Mouse (Mus musculus) heart, embryonic 14.5 days (tissue): ENCODE data around the gene Hoxd9. TPM values are rescaled to one million over a fixed set of nuclear protein-coding genes. Genes with fewer than 3 reads are reported as not detected.

Experiments
- ATAC-seq: fragments of 200-750 bp; cut with Nextera tagmentation; 2 replicates; pipeline ENCODE4 v1.8.0; 2017; ENCODE audit warnings: low read depth, moderate TSS enrichment; ENCODE audit not compliant: insufficient number of reproducible peaks, insufficient read depth, low FRiP score
- H3K27ac ChIP-seq, 2 experiments: fragments of 200-500 bp in 1 of 2; fragments of 300-500 bp in 1 of 2; sonication (generic) in 1 of 2; replicated peaks in 1 of 2; 2 replicates each; pipeline ENCODE4 v1.5.1; 2012 to 2014; ENCODE audit warnings: low read depth in 2 of 2, low read length in 2 of 2, control low read depth in 1 of 2, mild to moderate bottlenecking in 1 of 2, mixed read lengths in 1 of 2; ENCODE audit not compliant: control insufficient read depth in 1 of 2, insufficient read depth in 1 of 2
- H3K27me3 ChIP-seq: fragments of 300-500 bp; sonication (generic); 2 replicates; pipeline ENCODE4 v1.6.1; 2014; ENCODE audit warnings: mild to moderate bottlenecking, low read length, control low read depth; ENCODE audit not compliant: control insufficient read depth, insufficient read depth
- H3K36me3 ChIP-seq: fragments of 300-500 bp; sonication (generic); 2 replicates; pipeline ENCODE4 v1.6.1; 2014; ENCODE audit warnings: mild to moderate bottlenecking, control low read depth, low read length, mixed read lengths; ENCODE audit not compliant: control insufficient read depth, insufficient read depth
- H3K4me1 ChIP-seq, 2 experiments: fragments of 200-500 bp in 1 of 2; fragments of 300-500 bp in 1 of 2; sonication (generic) in 1 of 2; 2 replicates each; pipeline ENCODE4 v1.6.1; 2012 to 2014; ENCODE audit warnings: low read length in 2 of 2, control low read depth in 1 of 2, mixed read lengths in 1 of 2; ENCODE audit not compliant: control insufficient read depth in 2 of 2, insufficient read depth in 2 of 2
- H3K4me2 ChIP-seq: fragments of 300-500 bp; sonication (generic); 2 replicates; pipeline ENCODE4 v1.6.1; 2014; ENCODE audit warnings: mild to moderate bottlenecking, low read length
- H3K4me3 ChIP-seq, 2 experiments: fragments of 200-500 bp in 1 of 2; fragments of 300-500 bp in 1 of 2; sonication (generic) in 1 of 2; 2 replicates each; pipeline ENCODE4 v1.5.1; 2012 to 2014; ENCODE audit warnings: low read length in 2 of 2, mild to moderate bottlenecking in 2 of 2, control low read depth in 1 of 2, low read depth in 1 of 2, moderate library complexity in 1 of 2; ENCODE audit not compliant: control insufficient read depth in 1 of 2, insufficient read depth in 1 of 2
- H3K9ac ChIP-seq: fragments of 300-500 bp; sonication (generic); 2 replicates; pipeline ENCODE4 v1.6.1; 2014; ENCODE audit warnings: mild to moderate bottlenecking, low read length
- H3K9me3 ChIP-seq: fragments of 300-500 bp; sonication (generic); 2 replicates; pipeline ENCODE4 v1.6.1; 2016; ENCODE audit warnings: low read length, control low read depth; ENCODE audit not compliant: control insufficient read depth
- WGBS: fragments of 180-500 bp; shearing (Covaris S2); extraction: QIAGEN DNeasy Blood & Tissue Kit; methylation state at CpG from one replicate; pipeline ENCODE4 v1.1.7; 2014; 5-methylcytosine and 5-hydroxymethylcytosine counted together
- polyA plus RNA-seq: library from polyadenylated mRNA; unstranded; fragments of >200 nt; fragmentation: Nextera tagmentation; extraction: Ambion mirVana; gene quantifications from 2 replicates; pipeline ENCODE4 v1.2.1, GENCODE M21; 2014

The Hoxd9 gene
- polyA plus RNA-seq, 1 experiment from 2014 or later = 0.22 TPM

DNA sequence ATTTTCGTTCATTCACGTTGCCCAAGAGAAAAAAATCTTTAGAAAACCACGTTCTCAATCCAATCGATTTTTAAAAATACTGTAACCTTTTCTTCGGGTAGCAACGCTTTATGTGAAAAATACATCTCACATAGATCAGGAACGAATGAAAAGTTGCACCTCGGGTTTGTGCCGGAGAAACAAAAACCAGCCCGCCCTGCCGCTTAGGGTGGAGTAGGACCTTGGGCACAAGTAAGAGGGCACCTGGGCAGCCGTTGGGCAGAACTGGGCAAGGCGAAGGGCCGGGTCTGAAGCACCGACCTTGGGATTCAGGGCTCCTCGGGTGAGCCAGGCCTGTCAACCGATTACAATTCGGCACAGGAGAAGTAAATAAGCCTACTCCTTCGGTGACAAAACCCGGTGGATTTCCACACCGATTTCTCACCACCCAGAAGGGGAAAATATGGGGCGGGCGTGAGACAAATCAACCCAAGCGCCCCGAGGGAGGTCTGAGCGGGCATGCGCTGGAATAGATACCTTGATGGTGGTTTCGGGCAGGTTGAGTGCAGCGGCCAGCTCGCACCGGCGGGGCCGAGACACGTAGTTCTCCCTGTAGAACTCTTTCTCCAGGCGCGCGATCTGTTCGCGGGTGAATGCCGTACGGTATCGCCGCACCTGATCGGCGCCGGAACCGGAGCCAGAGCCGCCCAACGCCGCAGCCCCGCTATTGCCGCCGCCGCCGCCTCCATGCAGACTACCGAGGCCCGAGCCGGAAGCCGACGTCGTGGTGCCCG, 40.1 kb upstream of the Hoxd9 start:
- ATAC-seq = no peak
- H3K4me2 ChIP-seq = peak overlapping the region; percentile 27
- 3% methylated on average over 62 of the region's 62 CpGs for WGBS

DNA sequence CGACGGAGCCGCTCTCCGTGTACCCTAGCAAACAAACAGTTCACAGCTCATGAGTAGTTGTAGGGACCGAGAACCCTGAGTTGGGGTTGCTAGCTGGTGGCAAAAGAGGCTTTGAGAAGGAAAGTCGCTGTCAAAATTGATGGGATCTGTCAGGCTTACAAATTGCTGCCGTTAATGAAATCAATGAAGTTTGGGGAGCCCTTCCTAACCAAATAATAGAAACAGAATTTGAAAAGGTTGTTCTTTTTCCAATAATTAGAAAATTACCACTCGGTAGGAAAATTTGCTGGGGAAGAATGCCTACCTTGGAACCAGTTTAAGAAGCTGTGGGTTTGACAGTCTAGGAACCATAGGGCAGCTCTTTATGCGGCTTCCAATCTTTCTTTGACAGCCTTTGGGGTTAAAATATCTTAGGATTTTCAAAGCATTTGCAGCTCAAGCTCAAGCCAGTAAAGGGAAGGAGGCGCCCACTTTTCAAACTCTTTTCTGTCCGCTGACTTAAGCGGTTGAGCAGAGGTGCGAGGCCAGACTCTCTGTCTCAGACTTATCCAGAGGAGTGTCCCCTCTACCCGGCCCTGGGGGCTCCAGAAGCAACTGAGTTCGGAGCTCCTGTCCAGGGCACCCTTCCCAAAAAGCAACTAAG, 39.4 kb upstream of the Hoxd9 start:
- Histone ChIP-seq H3K9me3 (no peaks in the 10 kb centered on the region), H3K27me3 (peaks cover 92% of the 10 kb centered on the region), H3K4me3 (no peak overlapping the region), H3K9ac (no peak overlapping the region), H3K27ac (no peak overlapping the region), H3K4me2 (peak overlapping the region; percentile 27), H3K4me1 (peaks cover 0 to 10% of the 10 kb centered on the region in 2 experiments; a peak in 1 of 4 replicates), H3K36me3 (no peaks in the 10 kb centered on the region)
- under 1% methylated on average over 15 of the region's 15 CpGs for WGBS
- ATAC-seq = no peak

More for the DNA sequence above, 40.1 kb upstream of the Hoxd9 start:
- H3K27ac ChIP-seq = no peak overlapping the region
- H3K4me3 ChIP-seq = no peak overlapping the region
- no peaks in the 10 kb centered on the region for H3K36me3 ChIP-seq
- H3K4me1 ChIP-seq = peaks cover 0 to 10% of the 10 kb centered on the region in 2 experiments; a peak in 1 of 4 replicates
- no peak overlapping the region for H3K9ac ChIP-seq
- H3K9me3 ChIP-seq = no peaks in the 10 kb centered on the region
- H3K27me3 ChIP-seq = peaks cover 88% of the 10 kb centered on the region

DNA sequence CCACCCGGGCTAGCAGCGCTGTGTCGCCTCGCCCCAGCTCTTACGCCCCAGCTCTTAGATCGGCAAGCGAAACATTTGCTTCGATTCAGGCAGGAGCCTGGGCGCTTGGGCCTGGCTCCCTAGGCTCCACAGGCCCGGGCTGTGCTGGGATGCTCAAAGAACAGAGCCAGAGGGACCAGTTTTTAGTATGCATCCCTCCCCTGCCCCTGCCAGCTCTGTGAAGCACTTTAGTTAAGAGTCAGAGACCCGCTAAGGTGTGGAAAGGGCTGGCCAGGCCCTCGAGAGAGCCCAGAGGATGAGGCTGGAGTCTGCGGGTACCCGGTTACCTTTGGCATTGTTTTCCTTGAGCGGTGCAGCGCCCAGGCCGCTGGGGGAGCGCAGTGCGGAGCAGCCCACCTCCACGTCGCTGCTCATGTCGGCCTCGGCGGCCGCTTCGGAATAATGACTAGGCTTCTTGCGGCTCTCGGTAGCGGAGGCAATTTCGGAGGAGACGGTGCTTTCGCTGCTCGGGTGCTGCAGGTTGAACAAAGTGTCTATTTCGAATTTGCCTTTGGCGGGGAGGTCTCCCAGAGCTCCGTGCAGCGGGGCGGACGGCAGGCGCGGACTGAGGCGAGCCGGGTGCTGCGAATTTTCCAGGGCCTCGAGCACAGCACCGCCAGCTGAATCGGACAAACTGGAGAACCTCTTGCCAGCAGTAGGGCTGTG, 38.7 kb upstream of the Hoxd9 start:
- Histone ChIP-seq H3K4me3 (no peak overlapping the region; a peak in 1 of 4 replicates), H3K4me1 (peaks cover 0 to 10% of the 10 kb centered on the region in 2 experiments; a peak in 1 of 4 replicates), H3K27ac (no peak overlapping the region), H3K27me3 (peaks cover 96% of the 10 kb centered on the region), H3K9ac (no peak overlapping the region), H3K36me3 (no peaks in the 10 kb centered on the region), H3K4me2 (no peak overlapping the region), H3K9me3 (no peaks in the 10 kb centered on the region)
- under 1% methylated on average over 47 of the region's 47 CpGs for WGBS
- ATAC-seq = no peak

DNA sequence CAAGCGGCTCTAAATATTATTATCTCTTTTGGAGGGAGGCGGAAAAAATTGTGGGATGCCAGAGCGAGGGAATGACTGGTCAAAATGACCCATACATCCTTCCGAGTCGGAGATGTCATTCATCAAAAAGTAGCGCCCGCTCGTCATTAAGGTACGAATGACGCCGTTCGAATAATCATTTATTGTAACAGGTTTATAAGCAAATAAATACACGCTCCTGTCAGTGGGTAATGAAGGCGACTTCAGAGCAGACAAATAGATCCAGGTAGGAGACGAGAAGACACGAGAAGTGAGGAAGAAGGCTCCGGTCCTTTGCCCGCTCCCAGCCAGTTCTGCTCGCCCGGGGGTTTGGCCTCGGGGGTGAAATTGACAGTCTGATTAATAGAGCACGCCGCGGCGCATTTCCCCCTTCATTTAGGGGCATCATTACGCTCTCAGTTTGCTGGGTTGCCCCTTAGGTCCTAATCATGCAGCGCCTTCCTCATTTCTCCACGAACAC, 38.0 kb upstream of the Hoxd9 start, which contains the start of gene Evx2:
Gene Evx2, minus strand, starts transcription at position 51 of the 499 bp plus-strand sequence.
- Histone ChIP-seq H3K4me1 (peaks cover 0 to 10% of the 10 kb centered on the region in 2 experiments; a peak in 1 of 4 replicates), H3K27ac (no peak within 1 kb of the TSS), H3K4me3 (no peak within 1 kb of the TSS; a peak in 1 of 4 replicates), H3K9ac (no peak within 1 kb of the TSS), H3K4me2 (no peak within 1 kb of the TSS), H3K27me3 (peaks cover 96% of the 10 kb centered on the region), H3K36me3 (no peaks in the 10 kb centered on the region), H3K9me3 (no peaks in the 10 kb centered on the region)
- ATAC-seq = no peak
- 3% methylated on average over 28 of the region's 28 CpGs for WGBS

DNA sequence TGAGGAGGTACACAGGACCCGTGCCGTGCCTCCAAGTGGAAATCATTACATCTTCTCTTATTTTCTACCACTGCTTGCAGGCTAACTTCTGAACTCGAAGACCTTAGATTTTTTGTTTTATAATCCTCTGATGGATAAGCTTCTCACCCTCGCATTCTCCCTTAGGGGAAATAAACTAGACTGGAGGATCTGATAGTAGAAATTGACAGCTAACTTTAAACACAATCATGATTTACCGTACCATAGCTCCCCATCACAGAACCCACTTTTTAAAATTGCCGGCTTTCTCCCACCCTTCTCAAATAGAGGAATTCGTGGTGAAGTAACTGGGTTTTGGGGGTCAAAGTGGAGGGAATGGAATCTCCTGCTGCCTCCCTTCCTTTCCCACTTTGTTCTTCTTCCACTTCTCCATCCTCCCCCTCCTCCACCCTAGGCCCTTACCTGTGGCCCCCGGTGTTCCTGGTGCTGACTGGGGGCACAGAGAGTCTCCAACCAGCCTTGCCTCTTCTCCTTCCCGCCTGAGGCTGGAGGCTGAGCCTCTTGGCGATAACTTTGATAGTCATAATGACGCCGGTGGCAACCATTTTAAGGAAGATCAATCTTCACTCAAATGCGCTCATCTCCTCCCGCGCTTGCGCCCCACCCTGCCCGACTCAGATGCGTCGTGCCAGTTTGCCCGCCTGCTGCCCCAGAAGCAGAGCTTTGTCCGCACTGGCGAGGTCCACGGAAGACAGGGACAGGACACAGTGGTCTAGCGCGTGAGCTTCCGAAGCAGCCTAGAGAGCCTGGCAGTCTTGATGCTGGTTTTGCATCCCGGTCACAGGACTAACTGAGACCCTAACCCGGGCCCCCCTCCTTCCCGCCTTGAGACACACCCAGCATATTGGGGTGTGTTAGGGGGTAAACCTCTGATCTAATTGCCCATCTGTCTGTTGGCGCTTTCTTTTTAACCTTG, 36.8 kb upstream of the Hoxd9 start:
- Histone ChIP-seq H3K27me3 (peaks cover 95% of the 10 kb centered on the region), H3K4me2 (no peak overlapping the region)
- WGBS = 3% methylated on average over 30 of the region's 30 CpGs

DNA sequence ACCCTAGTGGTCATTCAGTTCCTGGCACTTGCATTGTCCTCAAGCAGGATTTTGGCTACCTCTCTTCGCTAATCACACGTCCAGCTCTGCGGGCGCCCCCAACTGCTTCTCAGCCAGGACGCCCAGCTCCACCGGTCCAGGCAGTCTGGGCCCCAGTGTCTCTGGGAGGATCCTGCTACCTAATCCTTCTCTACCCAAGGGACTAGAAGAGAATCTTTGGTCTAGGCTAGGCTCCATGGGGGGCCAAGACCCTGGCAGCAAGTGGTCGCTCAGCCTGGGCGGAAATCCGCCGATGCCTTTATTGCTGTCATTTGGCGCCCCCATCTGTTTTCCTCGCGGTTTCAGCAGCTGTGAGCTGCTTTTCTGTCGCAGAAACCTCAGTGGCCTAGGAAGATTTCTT, 35.8 kb upstream of the Hoxd9 start:
- no peak overlapping the region for H3K9ac ChIP-seq
- no peak for ATAC-seq
- H3K9me3 ChIP-seq = no peaks in the 10 kb centered on the region
- H3K4me3 ChIP-seq = peak overlapping the region; percentile 18 to 29; a peak in 3 of 4 replicates
- H3K36me3 ChIP-seq = no peaks in the 10 kb centered on the region
- H3K4me2 ChIP-seq = peak overlapping the region; percentile 49
- peaks cover 0 to 4% of the 10 kb centered on the region in 2 experiments; a peak in 1 of 4 replicates for H3K4me1 ChIP-seq
- WGBS = 2% methylated on average over 14 of the region's 14 CpGs
- H3K27me3 ChIP-seq = peaks cover 95% of the 10 kb centered on the region
- H3K27ac ChIP-seq = no peak overlapping the region

More for the DNA sequence above, 36.8 kb upstream of the Hoxd9 start:
- Histone ChIP-seq H3K9me3 (no peaks in the 10 kb centered on the region), H3K9ac (no peak overlapping the region), H3K27ac (no peak overlapping the region), H3K4me1 (peaks cover 0 to 7% of the 10 kb centered on the region in 2 experiments; a peak in 1 of 4 replicates), H3K36me3 (no peaks in the 10 kb centered on the region), H3K4me3 (no peak overlapping the region; a peak in 1 of 4 replicates)
- ATAC-seq = no peak
